Mouse (Mus musculus) inflammation-experienced regulatory T-cells, adult 6 months (primary cell): ENCODE results near the gene Iqca. TPM values are rescaled to one million over a fixed set of nuclear protein-coding genes. Genes with fewer than 3 reads are reported as not detected.

Source experiments
- ATAC-seq: one replicate; pipeline ENCODE4 v1.8.0; 2017
- polyA plus RNA-seq, 3 experiments: library from polyadenylated mRNA; unstranded; fragments of 100-300 nt; shearing (Covaris generic); gene quantifications; one replicate each; pipeline ENCODE4 v1.2.1; 2017

Gene Iqca
- not detected for polyA plus RNA-seq

- no peak for ATAC-seq
These were observed at the start of gene Iqca for GRCm38 (mm10) chr1:90153099-90153744. Gene Iqca, minus strand, starts transcription at chr1:90153401.

- no peak for ATAC-seq
These were observed 49.2 kb upstream of the Iqca start for GRCm38 (mm10) chr1:90202207-90202978.

DNA sequence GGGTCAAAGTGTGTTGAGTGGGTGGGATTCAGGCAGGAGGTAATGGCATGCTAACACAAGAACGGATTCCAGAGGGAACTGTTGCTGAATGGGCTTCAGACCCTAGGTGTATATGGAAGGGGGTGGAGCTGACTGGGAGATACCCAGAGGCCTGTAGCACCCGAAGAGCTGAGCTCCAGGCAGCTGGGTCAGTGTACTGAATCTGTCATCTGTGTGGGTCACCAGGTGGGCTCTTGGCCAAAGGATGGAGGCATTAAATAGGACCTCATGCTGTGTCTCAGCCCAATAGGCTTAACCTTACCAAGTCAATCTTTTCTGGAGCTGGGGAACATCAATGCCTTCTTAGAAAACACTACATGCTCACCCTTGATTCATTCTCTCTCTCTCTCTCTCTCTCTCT lies 48.5 kb upstream of the Iqca start:
- no peak for ATAC-seq

DNA sequence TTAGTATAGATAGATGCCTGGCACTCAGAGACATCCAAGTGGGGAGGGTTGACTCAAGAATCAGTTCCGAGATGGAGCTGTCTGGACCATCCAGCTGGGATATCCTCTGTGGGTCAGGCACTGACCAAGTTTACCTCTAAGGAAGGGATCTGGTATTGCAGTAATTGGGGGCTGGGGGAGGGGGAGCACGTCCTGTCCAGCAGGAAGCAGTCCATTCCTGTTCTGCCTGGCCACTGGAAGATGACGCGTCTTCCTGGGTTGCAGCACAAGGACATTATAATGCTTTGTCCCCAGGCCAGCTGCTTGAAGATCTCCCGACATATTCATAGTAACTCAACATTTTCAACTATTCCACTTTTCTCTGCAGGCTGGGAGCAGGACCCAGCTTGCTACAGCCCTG lies 48.0 kb upstream of the Iqca start:
- no peak for ATAC-seq

DNA sequence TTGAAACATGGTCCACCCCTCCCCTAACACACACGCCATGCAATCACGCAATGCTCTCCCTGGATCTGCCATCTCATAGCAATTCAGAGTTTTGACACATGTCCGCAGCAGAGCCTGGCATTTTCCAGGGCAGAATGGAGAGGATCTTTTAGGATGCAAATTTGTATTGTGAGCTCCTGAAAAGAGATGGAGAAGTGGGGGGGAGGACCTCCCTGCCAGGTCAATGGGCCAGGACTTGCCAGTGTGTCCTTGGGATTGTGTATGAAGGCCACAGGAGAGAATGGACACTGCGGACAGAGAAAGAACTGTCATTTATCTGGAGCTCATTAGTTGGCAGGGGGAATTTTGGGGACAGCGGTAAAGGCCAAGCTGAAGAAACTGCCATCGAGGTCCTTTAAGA lies 35.8 kb upstream of the Iqca start:
- no peak for ATAC-seq

- ATAC-seq: no peak
These were observed 33.7 kb upstream of the Iqca start for GRCm38 (mm10) chr1:90186874-90187273.

DNA sequence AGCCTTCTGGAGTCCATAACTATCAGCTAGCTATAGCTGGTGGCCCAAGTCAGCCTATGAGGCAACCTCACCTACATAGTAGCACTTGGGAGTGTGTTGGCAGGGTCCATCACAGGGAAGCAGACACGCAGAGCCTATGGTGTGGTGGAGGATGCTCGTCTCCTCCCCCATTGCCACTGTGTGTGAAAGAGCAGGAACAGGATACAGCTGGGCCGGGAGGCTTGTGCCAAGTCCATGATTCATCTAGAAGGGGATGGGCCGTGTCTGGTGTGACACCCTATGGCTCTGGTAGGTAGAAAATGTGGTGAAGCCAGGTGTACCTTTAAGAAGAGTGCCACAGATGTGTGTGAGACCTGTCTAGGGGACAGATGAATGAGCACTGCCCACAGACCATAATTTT lies 33.0 kb upstream of the Iqca start:
- no peak for ATAC-seq

GRCm38 (mm10) chr1:90183602-90184001 lies 30.4 kb upstream of the Iqca start:
- no peak for ATAC-seq

DNA sequence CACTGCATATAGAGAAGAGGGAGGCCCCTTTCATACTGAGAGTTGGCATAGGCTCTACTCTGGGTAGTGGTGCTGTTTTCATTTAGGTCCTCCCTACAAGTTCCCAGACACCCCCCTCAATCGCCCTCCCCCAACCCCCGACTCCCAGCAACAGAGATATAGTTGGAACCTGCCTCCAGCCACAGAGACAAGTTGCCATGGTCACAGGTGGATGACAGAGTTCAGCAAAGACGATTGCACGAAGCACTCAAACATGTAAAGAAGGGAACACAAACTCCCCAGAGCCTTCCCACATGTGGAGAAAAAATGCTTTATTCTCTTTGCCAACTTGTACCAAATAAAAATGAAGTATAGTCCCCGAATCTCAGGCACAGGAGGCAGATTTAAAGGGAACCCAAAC lies 29.3 kb upstream of the Iqca start:
- no peak for ATAC-seq

DNA sequence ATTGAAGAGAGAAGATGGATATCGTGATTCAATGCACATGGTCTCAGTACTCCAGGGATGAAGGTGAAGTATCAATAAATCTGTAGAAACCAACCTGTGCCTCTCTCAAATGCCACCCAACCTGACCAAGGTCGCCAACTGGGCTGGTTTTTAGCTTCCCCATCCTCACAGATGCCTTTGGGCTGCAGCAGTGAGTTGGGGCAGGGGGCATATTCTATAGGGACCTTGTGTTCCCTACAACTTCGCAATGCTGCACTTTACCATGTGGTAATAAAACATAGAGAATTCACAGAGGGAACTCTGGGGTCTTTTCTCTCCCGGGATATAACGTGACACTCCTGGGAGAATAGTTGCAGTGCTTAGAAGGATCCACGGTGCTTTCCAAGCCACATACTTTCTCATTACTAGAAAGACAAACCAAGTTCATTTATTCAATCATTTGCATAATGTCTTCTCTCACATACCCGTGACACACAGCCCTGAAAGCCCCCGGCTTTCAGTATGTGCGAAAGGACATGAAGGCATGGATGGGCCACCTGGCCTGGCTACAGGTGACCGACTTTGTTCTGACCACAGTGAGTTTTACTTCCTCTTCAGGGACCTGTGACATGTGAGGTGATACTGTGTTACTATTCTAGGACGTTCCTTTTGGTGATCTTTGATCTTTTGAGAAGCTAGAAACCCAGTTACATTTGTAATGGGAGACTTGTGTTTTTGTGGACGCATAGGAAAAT lies 27.9 kb upstream of the Iqca start:
- ATAC-seq: no peak

GRCm38 (mm10) chr1:90180479-90180878 lies 27.3 kb upstream of the Iqca start:
- no peak for ATAC-seq

- no peak for ATAC-seq
These were observed 24.8 kb upstream of the Iqca start for GRCm38 (mm10) chr1:90177978-90178377.

DNA sequence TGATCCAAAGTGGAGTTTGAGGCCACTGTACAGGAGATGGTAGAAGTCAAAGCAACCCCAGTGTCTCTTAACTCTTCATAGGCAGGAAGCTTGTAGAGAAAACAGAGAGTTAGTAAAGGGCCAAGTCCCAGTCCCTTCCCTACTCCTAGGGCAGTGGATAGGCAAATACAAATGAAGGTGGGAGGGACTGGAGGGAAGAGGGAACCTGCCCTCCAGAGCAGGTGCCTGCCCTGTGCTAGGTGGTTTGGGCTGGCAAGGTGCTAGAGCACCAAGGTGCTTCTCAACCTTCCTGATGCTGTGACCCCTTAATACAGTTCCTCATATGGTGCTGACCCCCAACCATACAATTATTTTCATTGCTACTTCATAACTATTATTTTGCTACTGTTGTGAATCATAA lies 24.4 kb upstream of the Iqca start:
- no peak for ATAC-seq

DNA sequence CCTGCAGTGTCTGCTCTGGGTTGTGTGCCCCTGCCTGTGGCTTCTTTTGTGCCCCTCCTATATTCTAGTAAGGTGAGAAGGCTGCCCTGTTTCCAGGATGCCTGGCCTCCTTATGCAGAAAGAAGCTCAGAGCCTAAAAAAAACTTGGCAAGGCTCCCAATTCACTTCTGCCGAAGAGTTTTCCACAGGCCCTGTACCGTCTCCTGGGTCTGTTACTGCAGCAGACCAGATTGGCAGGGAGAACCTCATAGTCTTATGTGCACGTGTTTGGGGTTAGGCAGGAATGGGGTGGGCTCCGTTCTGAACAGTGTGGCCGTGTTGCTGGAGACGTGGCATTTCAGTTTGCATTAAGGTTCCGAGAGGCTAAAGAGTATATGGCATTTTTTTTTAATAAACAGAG lies 23.0 kb upstream of the Iqca start:
- ATAC-seq: no peak

GRCm38 (mm10) chr1:90174338-90174737 lies 21.1 kb upstream of the Iqca start:
- no peak for ATAC-seq

- ATAC-seq: no peak
These were observed 11.1 kb upstream of the Iqca start for GRCm38 (mm10) chr1:90164319-90164718.

GRCm38 (mm10) chr1:90163161-90163560 lies 10.0 kb upstream of the Iqca start:
- no peak for ATAC-seq

DNA sequence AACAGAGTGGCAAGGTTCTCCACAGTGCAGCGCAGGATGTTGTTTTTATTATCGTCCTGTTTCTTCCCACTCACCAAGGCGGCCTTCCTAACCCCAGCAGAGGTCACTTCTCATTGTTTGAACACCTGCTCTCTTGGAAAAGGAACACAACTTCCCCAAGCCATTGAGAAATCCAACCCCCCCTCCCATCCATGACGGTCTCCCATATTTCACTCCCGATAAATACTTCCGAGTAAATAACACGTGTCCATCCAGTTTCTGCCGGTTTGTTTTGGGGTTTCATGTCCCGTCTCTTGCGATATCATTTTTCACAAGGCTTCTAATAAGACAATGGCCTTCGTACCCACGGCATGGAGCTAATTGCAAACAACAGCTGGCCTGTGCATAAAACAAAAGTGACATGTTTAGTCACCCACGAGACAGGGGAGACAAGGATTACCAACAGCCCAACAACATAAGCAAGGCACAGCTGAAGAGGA lies 9.2 kb upstream of the Iqca start:
- ATAC-seq: no peak

DNA sequence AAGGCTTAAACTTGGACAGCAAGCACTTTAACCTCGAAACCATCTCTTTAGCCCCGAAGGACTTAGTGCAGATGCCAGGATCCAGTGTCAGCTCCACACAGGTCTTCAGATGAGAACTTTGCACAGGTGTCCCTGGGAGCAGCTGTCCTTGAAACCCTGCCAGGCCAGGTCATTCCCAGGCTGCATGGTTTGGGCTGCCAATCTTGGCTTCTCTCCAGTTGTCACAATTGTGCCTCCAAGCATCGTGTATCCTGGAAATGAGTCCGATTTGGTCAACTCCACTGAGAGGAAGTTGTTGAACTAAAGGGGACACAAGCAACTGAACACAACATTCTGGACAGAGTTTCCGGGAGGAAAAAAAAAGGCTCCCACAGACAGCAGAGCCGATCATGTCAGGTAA lies 8.4 kb upstream of the Iqca start:
- no peak for ATAC-seq

GRCm38 (mm10) chr1:90159927-90160326 lies 6.7 kb upstream of the Iqca start:
- ATAC-seq: no peak

GRCm38 (mm10) chr1:90156589-90156988 lies 3.4 kb upstream of the Iqca start:
- no peak for ATAC-seq

GRCm38 (mm10) chr1:90153787-90154186 lies 586 bp upstream of the Iqca start:
- ATAC-seq: no peak

GRCm38 (mm10) chr1:90139729-90140128 lies 13.5 kb downstream of the Iqca start:
- ATAC-seq: no peak

DNA sequence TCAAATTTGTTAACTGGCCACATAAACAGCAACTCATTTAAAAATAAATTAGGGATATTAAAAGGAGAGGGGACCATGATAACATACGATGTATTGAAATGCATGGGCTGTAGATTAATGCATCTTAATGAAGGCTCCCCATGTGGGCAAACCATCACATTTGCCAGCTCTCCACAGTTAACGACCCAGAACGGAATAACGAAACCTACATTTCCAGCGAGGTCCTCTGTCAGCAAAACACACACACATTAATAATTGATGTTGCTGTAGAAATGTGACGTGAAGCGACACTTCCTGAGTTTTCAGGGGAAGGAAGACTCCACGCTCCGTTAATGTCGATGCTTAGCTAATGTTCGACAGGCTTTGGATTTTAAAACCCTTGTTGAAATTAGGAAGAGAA lies 20.8 kb downstream of the Iqca start:
- ATAC-seq: no peak
